Mouse (Mus musculus) erythroblast, embryonic 14.5 days (primary cell): Measurements from ENCODE around the gene Kif6.

Experiments
- GATA1 ChIP-seq: IDR thresholded peaks from 2 replicates; pipeline ENCODE4 v1.6.1; 2012; ENCODE audit warnings: low read length, inconsistent platforms, mixed read lengths
- TAL1 ChIP-seq: IDR thresholded peaks from 3 replicates; pipeline ENCODE4 v1.6.1; 2012; ENCODE audit warnings: low read length, inconsistent platforms, mixed read lengths

DNA sequence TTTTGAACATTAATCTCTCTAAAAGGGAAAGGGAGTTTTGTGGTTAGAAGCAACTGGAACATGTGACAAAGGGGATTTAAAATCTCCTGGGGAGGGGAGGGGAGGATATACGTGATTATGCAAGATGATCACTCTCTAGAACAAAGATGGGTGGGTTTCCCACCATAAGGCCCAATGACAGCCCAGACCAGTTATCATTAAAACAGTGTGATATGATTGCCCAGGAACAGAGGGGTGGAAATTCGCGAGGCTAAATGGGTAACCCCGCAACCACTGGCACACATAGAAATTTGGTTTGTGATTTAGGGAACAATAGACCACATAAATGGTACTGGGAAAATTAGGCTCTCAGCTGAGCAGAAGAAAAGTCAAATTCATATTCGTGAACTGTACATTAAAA lies 37.9 kb downstream of the Kif6 start:
- no peak for TF ChIP-seq TAL1
- TF ChIP-seq GATA1, result no peak
